Mouse (Mus musculus) mouse embryonic stem cell (cell line): ENCODE measurements around the gene Man1c1.

Experiments
- in situ Hi-C, 2 experiments: fragments of 300-500 bp; cut with MboI; formaldehyde crosslinking; loops; 1 replicate in 1 of 2; 3 replicates in 1 of 2; pipeline ENCODE4 v1.14.3; 2019 to 2020; ENCODE audit warnings: low sequenced_read_pairs in 2 of 2, low pct_unique_long_range_greater_than_20kb in 1 of 2, mixed read lengths in 1 of 2; ENCODE audit not compliant: unreplicated experiment in 1 of 2

The Man1c1 gene

GRCm38 (mm10) chr4:134548169-134548938 lies 155.7 kb downstream of the Man1c1 start:
- in situ Hi-C loops = no loop called here

GRCm38 (mm10) chr4:134546814-134547705 lies 157.0 kb downstream of the Man1c1 start:
- in situ Hi-C loops = no loop called here

GRCm38 (mm10) chr4:134543261-134543660 lies 160.8 kb downstream of the Man1c1 start:
- in situ Hi-C loops = no loop called here

- in situ Hi-C loops = no loop called here
Measured at GRCm38 (mm10) chr4:134542726-134543125, 161.4 kb downstream of the Man1c1 start.

- in situ Hi-C loops = no loop called here
Measured at GRCm38 (mm10) chr4:134538997-134539580, 165.0 kb downstream of the Man1c1 start.

GRCm38 (mm10) chr4:134535787-134536151 lies 168.3 kb downstream of the Man1c1 start:
- in situ Hi-C loops = no loop called here

- in situ Hi-C loops = no loop called here
Measured at GRCm38 (mm10) chr4:134534932-134535786, 168.9 kb downstream of the Man1c1 start, which contains the start of gene Mtfr1l. Gene Mtfr1l (minus strand): TSS chr4:134535387.

GRCm38 (mm10) chr4:134534124-134534886 lies 169.8 kb downstream of the Man1c1 start:
- in situ Hi-C loops = no loop called here

GRCm38 (mm10) chr4:134533421-134533820 lies 170.7 kb downstream of the Man1c1 start:
- in situ Hi-C loops = no loop called here

GRCm38 (mm10) chr4:134532928-134533327 lies 171.2 kb downstream of the Man1c1 start:
- in situ Hi-C loops = no loop called here

GRCm38 (mm10) chr4:134526220-134526619 lies 177.9 kb downstream of the Man1c1 start:
- in situ Hi-C loops = no loop called here

- in situ Hi-C loops = no loop called here
Measured at GRCm38 (mm10) chr4:134525806-134526205, 178.3 kb downstream of the Man1c1 start.

GRCm38 (mm10) chr4:134523447-134523846 lies 180.6 kb downstream of the Man1c1 start:
- in situ Hi-C loops = no loop called here

- in situ Hi-C loops = no loop called here
Measured at GRCm38 (mm10) chr4:134519281-134519680, 184.8 kb downstream of the Man1c1 start.

GRCm38 (mm10) chr4:134518541-134518940 lies 185.5 kb downstream of the Man1c1 start:
- in situ Hi-C loops = no loop called here

- in situ Hi-C loops = no loop called here
Measured at GRCm38 (mm10) chr4:134517719-134518118, 186.4 kb downstream of the Man1c1 start.

GRCm38 (mm10) chr4:134516981-134517380 lies 187.1 kb downstream of the Man1c1 start:
- in situ Hi-C loops = no loop called here

GRCm38 (mm10) chr4:134515614-134516013 lies 188.5 kb downstream of the Man1c1 start:
- in situ Hi-C loops = no loop called here
